Mouse (Mus musculus) liver, embryonic 14.5 days (tissue): ENCODE results near the gene Cfap45.

ENCODE experiments used
- CTCF ChIP-seq: IDR thresholded peaks from 2 replicates; pipeline ENCODE4 v1.5.1; 2016; ENCODE audit warnings: antibody characterized with exemption, low read depth, control low read depth
- EP300 ChIP-seq: IDR thresholded peaks from 2 replicates; pipeline ENCODE4 v1.6.1; 2016; ENCODE audit warnings: antibody characterized with exemption, low read depth

- no peak for TF ChIP-seq CTCF
- no peak for TF ChIP-seq EP300
These were observed 12.9 kb upstream of the Cfap45 start for GRCm38 (mm10) chr1:172507701-172508100.
